In genomic region chr9:51056360-51057324, GRCm38 (mm10) we compare ENCODE assay signal across 16 mouse cellular contexts. TPM values are rescaled to one million over a fixed set of nuclear protein-coding genes. Genes with fewer than 3 reads are reported as not detected.
DNase-seq lines count a peak whose midpoint lies in the region; ATAC-seq and TF ChIP-seq lines count a peak whose summit lies in the region.
"Had no signal": no experiment of that assay in that cellular context is flagged by ENCODE, and none has a peak within 500 bp of the region (broad histone marks: within the 10 kb centered on the region; RNA-seq: fewer than 3 reads in every experiment).

No protein-coding gene starts in this region.

- H3K9ac ChIP-seq in heart, embryonic 11.5 days (ENCODE audit: low read depth, low read length) = no peak overlapping the region
- peak overlapping the region; percentile 25; the same call in 1 of the 2 replicates for H3K9ac ChIP-seq in MEL (ENCODE audit: control insufficient read depth, low read depth, low read length, poor library complexity, severe bottlenecking)
- H3K9ac ChIP-seq in liver, embryonic 11.5 days (ENCODE audit: low read depth, low read length) = no peak overlapping the region
- H3K9ac ChIP-seq: embryonic facial prominence, embryonic 12.5 days; forebrain, embryonic 13.5 days; midbrain, embryonic 13.5 days; neural tube, embryonic 12.5 days had no signal

- no peaks in the 10 kb centered on the region for H3K79me2 ChIP-seq in MEL (ENCODE audit: control insufficient read depth, insufficient read depth, low read length, poor library complexity)

- no peak overlapping the region for H3K4me2 ChIP-seq in heart, embryonic 11.5 days
- H3K4me2 ChIP-seq in liver, embryonic 11.5 days = no peak overlapping the region
- H3K4me2 ChIP-seq: embryonic facial prominence, embryonic 12.5 days; forebrain, embryonic 13.5 days; midbrain, embryonic 13.5 days; neural tube, embryonic 12.5 days had no signal

- H3K36me3 ChIP-seq in heart, embryonic 11.5 days (ENCODE audit: control insufficient read depth, insufficient read depth, low read length) = no peaks in the 10 kb centered on the region
- H3K36me3 ChIP-seq in MEL (ENCODE audit: control insufficient read depth in 1 of 2, insufficient read depth in 2 of 2, low read length in 2 of 2) = peaks cover 0 to 8% of the 10 kb centered on the region in 2 experiments; a peak in 2 of 4 replicates
- H3K36me3 ChIP-seq in liver, embryonic 11.5 days (ENCODE audit: control insufficient read depth, insufficient read depth, low read length) = no peaks in the 10 kb centered on the region
- H3K36me3 ChIP-seq: embryonic facial prominence, embryonic 12.5 days; midbrain, embryonic 13.5 days; neural tube, embryonic 12.5 days had no signal

- no peaks in the 10 kb centered on the region for H3K9me3 ChIP-seq in heart, embryonic 11.5 days (replicated peaks; ENCODE audit: control insufficient read depth, low read length)
- no peaks in the 10 kb centered on the region for H3K9me3 ChIP-seq in MEL (replicated peaks; ENCODE audit: insufficient read depth, low read length)
- no peaks in the 10 kb centered on the region for H3K9me3 ChIP-seq in liver, embryonic 11.5 days (ENCODE audit: control insufficient read depth, low read length)
- H3K9me3 ChIP-seq: embryonic facial prominence, embryonic 12.5 days; forebrain, embryonic 13.5 days; midbrain, embryonic 13.5 days; neural tube, embryonic 12.5 days had no signal

- DNase-seq in heart, adult 9 months (ENCODE audit: low spot score in 2 of 2) = peak; percentile 36 to 43
- DNase-seq in MEL (ENCODE audit: low read depth, low spot score) = peak; percentile 76
- DNase-seq in liver, embryonic 11.5 days (ENCODE audit: low spot score) = no peak
- no peak for DNase-seq in adrenal gland, adult (ENCODE audit: inconsistent age in 2 of 2, low spot score in 1 of 2)
- no peak for DNase-seq in layer of hippocampus, adult 2 months (ENCODE audit: low spot score in 2 of 2)
- DNase-seq: cerebellum, postnatal 10 days had no signal

- no peak overlapping the region for H3K4me3 ChIP-seq in heart, embryonic 11.5 days (ENCODE audit: low read depth, low read length)
- peak overlapping the region; percentile 11 to 25; a peak in 3 of 4 replicates for H3K4me3 ChIP-seq in MEL (ENCODE audit: control insufficient read depth in 1 of 2, insufficient read depth in 1 of 2, low read depth in 2 of 2, low read length in 2 of 2)
- no peak overlapping the region for H3K4me3 ChIP-seq in embryonic fibroblast, embryonic 13.5 days (ENCODE audit: insufficient read depth, low read length)
- no peak overlapping the region for H3K4me3 ChIP-seq in liver, embryonic 11.5 days (ENCODE audit: low read depth, low read length)
- H3K4me3 ChIP-seq in layer of hippocampus, adult 2 months = no peak overlapping the region
- H3K4me3 ChIP-seq: embryonic facial prominence, embryonic 12.5 days; forebrain, embryonic 13.5 days; midbrain, embryonic 13.5 days; neural tube, embryonic 12.5 days had no signal

- TF ChIP-seq CTCF in MEL (IDR thresholded peaks at IDR 0.05 in 2 of 3, conservative IDR thresholded peaks at IDR 0.05 in 1 of 3; ENCODE audit: control insufficient read depth in 1 of 3, insufficient read depth in 1 of 3, low read depth in 2 of 3, low read length in 3 of 3, poor library complexity in 1 of 3, severe bottlenecking in 1 of 3) = no peak
- TF ChIP-seq CTCF in embryonic fibroblast, embryonic 13.5 days (IDR thresholded peaks at IDR 0.05; ENCODE audit: borderline replicate concordance, insufficient read depth, low read length) = no peak
- TF ChIP-seq CTCF in layer of hippocampus, adult 2 months (conservative IDR thresholded peaks at IDR 0.05) = no peak

- TF ChIP-seq RAD21 in MEL (IDR thresholded peaks at IDR 0.05; ENCODE audit: low read depth, low read length) = no peak

- peak in 1 of 2 experiments; percentile 45; a peak in 3 of 4 replicates for TF ChIP-seq EP300 in MEL (IDR thresholded peaks at IDR 0.05; ENCODE audit: low read depth in 1 of 2, low read length in 2 of 2)

- H3K27ac ChIP-seq in heart, embryonic 11.5 days (ENCODE audit: low read depth, low read length) = no peak overlapping the region
- H3K27ac ChIP-seq in MEL (ENCODE audit: control insufficient read depth, low read depth, low read length) = peak overlapping the region; percentile 43
- peak overlapping the region; percentile 84 for H3K27ac ChIP-seq in embryonic fibroblast, embryonic 13.5 days (ENCODE audit: insufficient read depth, low read length)
- H3K27ac ChIP-seq in liver, embryonic 11.5 days (ENCODE audit: low read depth, low read length) = no peak overlapping the region
- no peak overlapping the region for H3K27ac ChIP-seq in layer of hippocampus, adult 2 months
- H3K27ac ChIP-seq: embryonic facial prominence, embryonic 12.5 days; forebrain, embryonic 13.5 days; midbrain, embryonic 13.5 days; neural tube, embryonic 12.5 days had no signal

- no peaks in the 10 kb centered on the region for H3K27me3 ChIP-seq in heart, embryonic 11.5 days (ENCODE audit: control insufficient read depth, insufficient read depth, low read length)
- H3K27me3 ChIP-seq in MEL (ENCODE audit: control insufficient read depth in 1 of 2, insufficient read depth in 2 of 2, low read length in 2 of 2) = peaks cover 2 to 5% of the 10 kb centered on the region in 2 experiments; a peak in 3 of 4 replicates
- no peaks in the 10 kb centered on the region for H3K27me3 ChIP-seq in liver, embryonic 11.5 days (replicated peaks; ENCODE audit: control insufficient read depth, insufficient read depth, low read length)
- H3K27me3 ChIP-seq: embryonic facial prominence, embryonic 12.5 days; forebrain, embryonic 13.5 days; midbrain, embryonic 13.5 days; neural tube, embryonic 12.5 days had no signal

- WGBS in heart, embryonic 11.5 days (ENCODE audit: insufficient replicate concordance) = 67% methylated on average over 3 of the region's 3 CpGs
- 67% methylated on average over 3 of the region's 3 CpGs for WGBS in liver, embryonic 11.5 days

- no peak for ATAC-seq in heart, embryonic 11.5 days (replicated peaks; ENCODE audit: insufficient number of reproducible peaks, low FRiP score, low TSS enrichment)
- peak; percentile 39; the same call in 1 of the 2 replicates for ATAC-seq in liver, embryonic 11.5 days (replicated peaks; ENCODE audit: low FRiP score)
- ATAC-seq: forebrain, embryonic 13.5 days; lung, postnatal 0 days; midbrain, embryonic 13.5 days had no signal

- TF ChIP-seq POLR2A in MEL (IDR thresholded peaks at IDR 0.05; ENCODE audit: control insufficient read depth in 1 of 2, insufficient read depth in 1 of 2, low read depth in 1 of 2, low read length in 2 of 2, poor library complexity in 1 of 2) = no peak
- TF ChIP-seq POLR2A in embryonic fibroblast, embryonic 13.5 days (IDR thresholded peaks at IDR 0.05; ENCODE audit: low read depth, low read length) = no peak

- 0 out of 2 replicates have a peak, but pooled peaks cover 4% of the 10 kb centered on the region for H3K4me1 ChIP-seq in heart, embryonic 11.5 days (ENCODE audit: control insufficient read depth, insufficient read depth, low read length)
- H3K4me1 ChIP-seq in MEL (ENCODE audit: control insufficient read depth in 1 of 2, insufficient read depth in 2 of 2, low read length in 2 of 2) = peaks cover 5 to 8% of the 10 kb centered on the region in 2 experiments; a peak in 3 of 4 replicates
- H3K4me1 ChIP-seq in embryonic fibroblast, embryonic 13.5 days (ENCODE audit: control insufficient read depth, insufficient read depth, low read length) = peaks cover 25% of the 10 kb centered on the region
- no peaks in the 10 kb centered on the region; the same call in 1 of the 2 replicates for H3K4me1 ChIP-seq in liver, embryonic 11.5 days (replicated peaks; ENCODE audit: control insufficient read depth, insufficient read depth, low read length)
- H3K4me1 ChIP-seq: embryonic facial prominence, embryonic 12.5 days; forebrain, embryonic 13.5 days; midbrain, embryonic 13.5 days; neural tube, embryonic 12.5 days had no signal

TF ChIP-seq in MEL, 35 proteins besides CTCF, POLR2A, EP300 and RAD21 (continues in another document):
- TF ChIP-seq CHD2 (IDR thresholded peaks at IDR 0.05; ENCODE audit: low read length) (no peak), RCOR1 (IDR thresholded peaks at IDR 0.05; ENCODE audit: low read depth, low read length) (no peak)

RNA-seq across cellular contexts. Expression of gene Btg4, which starts 4.1 kb away (rescaled TPM):
- not detected in 2 replicates for polyA plus RNA-seq in heart, embryonic 11.5 days (2014; fragmentation: Nextera tagmentation; extraction: Ambion mirVana)
- not detected in 2 replicates for total RNA-seq in MEL (2012; rRNA removed)
- polyA plus RNA-seq in MEL (2012; ENCODE audit: insufficient read depth in 1 of 2, insufficient read length in 2 of 2, low read depth in 1 of 2, low replicate concordance in 2 of 2, missing spikeins in 1 of 2) = not detected
- polyA plus RNA-seq in embryonic fibroblast, embryonic 13.5 days (2011; ENCODE audit: insufficient read length, low read depth, missing spikeins) = not detected in 2 replicates
- polyA plus RNA-seq in liver, embryonic 11.5 days (2014; fragmentation: Nextera tagmentation; extraction: Ambion mirVana) = not detected in 2 replicates
- total RNA-seq in layer of hippocampus, adult 2 months (2021) = not detected
- total RNA-seq: left cerebral cortex, postnatal 36 days had no signal
- polyA plus RNA-seq: brain, embryonic 14.5 days; embryonic facial prominence, embryonic 12.5 days; forebrain, embryonic 13.5 days; gonadal fat pad, adult 2 months; midbrain, embryonic 13.5 days; neural tube, embryonic 12.5 days had no signal

RNA-seq across cellular contexts. Expression of gene Layn, which starts 20.3 kb away (rescaled TPM):
- 7.2 and 10.2 TPM in 2 replicates for polyA plus RNA-seq in heart, embryonic 11.5 days (2014; fragmentation: Nextera tagmentation; extraction: Ambion mirVana)
- not detected in 2 replicates for total RNA-seq in MEL (2012; rRNA removed)
- polyA plus RNA-seq in MEL (2012; ENCODE audit: insufficient read depth in 1 of 2, insufficient read length in 2 of 2, low read depth in 1 of 2, low replicate concordance in 2 of 2, missing spikeins in 1 of 2) = not detected
- 32.1 and 48.7 TPM in 2 replicates for polyA plus RNA-seq in embryonic fibroblast, embryonic 13.5 days (2011; ENCODE audit: insufficient read length, low read depth, missing spikeins)
- polyA plus RNA-seq in liver, embryonic 11.5 days (2014; fragmentation: Nextera tagmentation; extraction: Ambion mirVana) = 1.7 and 2.8 TPM in 2 replicates
- 1 to 10 TPM; 3.8 to 4.7 TPM for total RNA-seq in layer of hippocampus, adult 2 months (2021)

RNA-seq across cellular contexts. Expression of gene 4833427G06Rik, which starts 45.2 kb away (rescaled TPM):
- not detected in 2 replicates for polyA plus RNA-seq in heart, embryonic 11.5 days (2014; fragmentation: Nextera tagmentation; extraction: Ambion mirVana)
- total RNA-seq in MEL (2012; rRNA removed) = not detected in 2 replicates
- not detected for polyA plus RNA-seq in MEL (2012; ENCODE audit: insufficient read depth in 1 of 2, insufficient read length in 2 of 2, low read depth in 1 of 2, low replicate concordance in 2 of 2, missing spikeins in 1 of 2)
- 4.3 and 5.8 TPM in 2 replicates for polyA plus RNA-seq in embryonic fibroblast, embryonic 13.5 days (2011; ENCODE audit: insufficient read length, low read depth, missing spikeins)
- not detected in 2 replicates for polyA plus RNA-seq in liver, embryonic 11.5 days (2014; fragmentation: Nextera tagmentation; extraction: Ambion mirVana)
- not detected for total RNA-seq in layer of hippocampus, adult 2 months (2021)
- total RNA-seq: left cerebral cortex, postnatal 36 days had no signal

RNA-seq across cellular contexts. Expression of gene Sik2, which starts 47.8 kb away (rescaled TPM):
- 15.6 and 17.1 TPM in 2 replicates for polyA plus RNA-seq in heart, embryonic 11.5 days (2014; fragmentation: Nextera tagmentation; extraction: Ambion mirVana)
- total RNA-seq in MEL (2012; rRNA removed) = 7.5 and 11.0 TPM in 2 replicates
- 10 to 100 TPM in 1 of 2 experiments, not detected in 1; 12.1 TPM for polyA plus RNA-seq in MEL (2012; ENCODE audit: insufficient read depth in 1 of 2, insufficient read length in 2 of 2, low read depth in 1 of 2, low replicate concordance in 2 of 2, missing spikeins in 1 of 2)
- polyA plus RNA-seq in embryonic fibroblast, embryonic 13.5 days (2011; ENCODE audit: insufficient read length, low read depth, missing spikeins) = 22.1 and 23.2 TPM in 2 replicates
- 14.2 and 15.8 TPM in 2 replicates for polyA plus RNA-seq in liver, embryonic 11.5 days (2014; fragmentation: Nextera tagmentation; extraction: Ambion mirVana)
- total RNA-seq in layer of hippocampus, adult 2 months (2021) = 10 to 100 TPM; 39.5 to 45.2 TPM

Comparison
In these comparisons a context has a peak if more than half of its experiments do, and no peak if none do; other contexts are left out.
1. DNase-seq: peak in heart, adult 9 months (2 of 2) and MEL (single experiment); none in liver, embryonic 11.5 days (single experiment), adrenal gland, adult (0 of 2) and layer of hippocampus, adult 2 months (0 of 2).
2. H3K27ac ChIP-seq: peak in MEL (single experiment) and embryonic fibroblast, embryonic 13.5 days (single experiment); none in heart, embryonic 11.5 days (single experiment), liver, embryonic 11.5 days (single experiment) and layer of hippocampus, adult 2 months (single experiment).
3. H3K4me3 ChIP-seq: peak in MEL (2 of 2); none in heart, embryonic 11.5 days (single experiment), embryonic fibroblast, embryonic 13.5 days (single experiment), liver, embryonic 11.5 days (single experiment) and layer of hippocampus, adult 2 months (single experiment).